Mouse (Mus musculus): Measurements from ENCODE around the gene Slc25a23. TPM values are rescaled to one million over a fixed set of nuclear protein-coding genes. Genes with fewer than 3 reads are reported as not detected.

Gene Slc25a23
- total RNA-seq, 2 experiments from 2014 or later: 373 to 393 TPM

DNA sequence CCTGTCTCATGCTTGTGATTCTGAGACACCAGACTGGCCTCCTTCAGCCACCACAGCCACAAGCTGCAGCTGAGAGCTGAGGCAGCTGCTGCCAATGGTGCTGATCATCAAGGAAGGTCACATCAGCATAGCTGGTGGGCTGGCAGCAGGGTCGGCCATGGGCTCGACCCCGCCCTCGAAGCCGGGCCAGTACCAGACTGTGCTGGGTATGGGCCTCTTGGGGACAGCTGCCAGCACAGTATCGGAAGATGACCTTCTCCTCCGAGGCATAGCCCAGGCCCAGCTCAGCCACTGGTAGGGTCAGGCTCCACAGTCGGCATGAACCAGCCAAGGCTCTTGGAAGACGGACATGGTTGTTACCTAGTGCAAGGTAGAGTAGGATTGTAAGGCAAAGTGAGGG lies 60.2 kb downstream of the Slc25a23 start:
- DNase-seq (ENCODE audit: low spot score in 2 of 2): no peak
- no peak for TF ChIP-seq CTCF (conservative IDR thresholded peaks at IDR 0.05)
- Histone ChIP-seq H3K27ac (no peak overlapping the region), H3K4me3 (no peak overlapping the region)

DNA sequence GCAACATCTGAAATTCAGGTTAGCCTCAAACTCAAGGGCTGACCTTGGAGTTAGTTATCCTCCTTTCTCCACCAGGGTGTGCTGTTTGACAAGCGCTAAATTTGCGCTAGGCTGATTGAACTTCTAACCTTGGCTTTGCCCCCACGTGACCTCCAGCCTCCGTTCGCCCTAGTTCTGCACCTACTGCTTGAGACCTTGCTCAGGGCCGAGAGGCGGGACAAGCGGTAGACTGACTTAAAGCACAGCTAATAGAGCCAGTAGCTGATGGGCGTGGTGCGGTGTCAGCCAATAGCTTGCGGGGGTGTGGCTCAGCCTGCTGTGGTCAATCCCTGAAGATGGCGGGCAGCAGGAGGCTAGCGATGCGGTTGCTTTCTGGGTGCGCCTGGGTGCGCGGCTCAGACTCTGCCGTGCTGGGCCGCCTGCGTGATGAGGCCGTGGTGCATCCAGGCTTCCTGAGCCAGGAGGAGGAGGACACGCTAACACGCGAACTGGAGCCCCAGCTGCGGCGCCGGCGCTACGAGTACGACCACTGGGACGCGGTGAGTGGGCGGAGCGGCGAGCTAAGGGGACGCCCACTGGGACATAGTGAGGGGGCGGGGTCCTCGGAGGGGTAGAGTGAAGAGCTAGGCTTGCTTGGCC lies 62.5 kb downstream of the Slc25a23 start, which contains the start of gene Alkbh7:
TSS of gene Alkbh7 (plus strand) at position 311 of the 639 bp plus-strand sequence.
- Histone ChIP-seq H3K27ac (peak within 1 kb of the TSS; percentile 83), H3K4me3 (peak within 1 kb of the TSS; percentile 93)
- peak; percentile 90 to 93 for DNase-seq (ENCODE audit: low spot score in 2 of 2)
- TF ChIP-seq CTCF (conservative IDR thresholded peaks at IDR 0.05): peak; percentile 82

DNA sequence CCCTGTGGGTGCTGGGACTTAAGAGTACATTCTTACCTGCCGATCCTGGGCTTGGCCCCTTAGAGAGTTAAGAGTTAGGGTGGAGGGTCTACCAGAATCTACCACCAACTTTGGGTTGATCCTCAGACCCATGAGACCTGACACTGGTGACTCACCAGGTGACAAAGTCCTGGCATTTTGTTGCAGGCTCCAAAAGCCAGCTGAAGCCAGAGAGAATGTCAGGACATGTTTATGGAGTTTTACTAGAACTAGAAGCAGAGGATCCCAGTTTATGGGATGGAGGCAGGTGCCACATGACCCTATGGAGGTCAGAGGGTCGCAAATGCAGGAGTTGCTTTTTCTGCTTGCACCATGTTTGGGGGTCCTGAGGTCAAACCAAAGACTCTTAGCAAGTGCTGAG lies 63.2 kb downstream of the Slc25a23 start:
- no peak for TF ChIP-seq CTCF (conservative IDR thresholded peaks at IDR 0.05)
- DNase-seq (ENCODE audit: low spot score in 2 of 2): no peak
- H3K4me3 ChIP-seq: peak overlapping the region; percentile 93; the same call in 1 of the 2 replicates
- H3K27ac ChIP-seq: peak overlapping the region; percentile 83

DNA sequence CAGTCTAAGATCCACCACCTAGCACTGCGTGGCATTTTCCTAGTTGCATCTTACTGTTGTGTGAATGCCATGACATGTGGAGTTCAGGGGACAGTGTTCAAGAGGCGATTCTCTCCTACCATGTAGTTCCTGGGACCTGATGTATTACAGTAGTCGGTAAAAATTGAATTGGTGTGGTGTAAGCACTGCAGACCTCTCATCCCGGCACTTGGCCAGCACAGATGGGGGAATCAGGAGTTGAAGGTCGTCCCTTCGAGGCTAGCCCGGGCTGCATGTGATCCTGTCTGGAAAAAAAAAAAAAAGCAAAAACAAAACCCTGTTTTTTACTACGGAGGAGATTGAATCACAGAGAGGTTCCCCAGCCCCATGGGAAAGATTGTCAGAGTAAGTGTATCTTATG lies 64.6 kb downstream of the Slc25a23 start:
- TF ChIP-seq CTCF (conservative IDR thresholded peaks at IDR 0.05): no peak
- no peak overlapping the region for H3K27ac ChIP-seq
- no peak overlapping the region for H3K4me3 ChIP-seq
- DNase-seq (ENCODE audit: low spot score in 2 of 2): no peak

Other genes with a start within 250 kb of the Slc25a23 start
- gene Rfx2, start 228.8 kb downstream of the Slc25a23 start, total RNA-seq (2021): 1 to 10 TPM; 5.4 to 6.4 TPM
- not detected for gene Acsbg2, start 185.4 kb downstream of the Slc25a23 start, total RNA-seq (2021)
- gene 1700061G19Rik, start 184.4 kb downstream of the Slc25a23 start, total RNA-seq (2021): under 1 TPM; 0.13 to 0.22 TPM
- 10 to 100 TPM; 81.0 to 87.5 TPM for gene Mllt1, start 124.4 kb downstream of the Slc25a23 start, total RNA-seq (2021)
- not detected for gene Acer1, start 77.7 kb downstream of the Slc25a23 start, total RNA-seq (2021)
- 10 to 100 TPM; 70.3 to 71.1 TPM for gene Clpp, start 69.6 kb downstream of the Slc25a23 start, total RNA-seq (2021)
- 10 to 100 TPM; 23.9 to 24.0 TPM for gene Alkbh7, start 62.5 kb downstream of the Slc25a23 start, total RNA-seq (2021)
- not detected for gene Pspn, start 59.8 kb downstream of the Slc25a23 start, total RNA-seq (2021)
- gene Gtf2f1, start 48.6 kb downstream of the Slc25a23 start, total RNA-seq (2021): 10 to 100 TPM; 61.2 to 63.2 TPM
- gene Gm17949, start 48.4 kb downstream of the Slc25a23 start, total RNA-seq (2021): under 1 TPM in 1 of 2 experiments, not detected in 1; 0.64 TPM
- gene Khsrp, start 28.3 kb downstream of the Slc25a23 start, total RNA-seq (2021): 100 to 1,000 TPM; 115 to 120 TPM
- not detected for gene Slc25a41, start 18.2 kb downstream of the Slc25a23 start, total RNA-seq (2021)
- gene Crb3, start 758 bp downstream of the Slc25a23 start, total RNA-seq (2021): under 1 TPM in 1 of 2 experiments, not detected in 1; 0.64 TPM
- gene Dennd1c, start 18.7 kb upstream of the Slc25a23 start, total RNA-seq (2021): 1 to 10 TPM; 1.4 to 2.0 TPM
- gene Tubb4a, start 27.9 kb upstream of the Slc25a23 start, total RNA-seq (2021): 100 to 1,000 TPM; 558 TPM
- gene Tnfsf9, start 45.5 kb upstream of the Slc25a23 start, total RNA-seq (2021): under 1 TPM; 0.37 to 0.38 TPM
- gene Cd70, start 89.9 kb upstream of the Slc25a23 start, total RNA-seq (2021): not detected
- gene Tnfsf14, start 134.3 kb upstream of the Slc25a23 start, total RNA-seq (2021): not detected
- under 1 TPM; 0.97 to 0.98 TPM for gene C3, start 168.3 kb upstream of the Slc25a23 start, total RNA-seq (2021)
- 10 to 100 TPM; 24.0 to 24.8 TPM for gene Gpr108, start 188.6 kb upstream of the Slc25a23 start, total RNA-seq (2021)
- gene Trip10, start 189.6 kb upstream of the Slc25a23 start, total RNA-seq (2021): 1 to 10 TPM; 8.2 to 9.8 TPM
- 1 to 10 TPM; 2.8 to 3.2 TPM for gene Vav1, start 219.2 kb upstream of the Slc25a23 start, total RNA-seq (2021)

All from layer of hippocampus, adult 2 months (tissue).